Mouse (Mus musculus) cerebellum, adult 9-10 months (tissue): ENCODE measurements around the gene Dnah8.
A peak's percentile ranks its signal among the peaks of the same experiment; 100 is the strongest.

ENCODE experiments used
- DNase-seq: peaks from one replicate; pipeline ENCODE4 v3.0.0; 2022

Gene Dnah8

DNA sequence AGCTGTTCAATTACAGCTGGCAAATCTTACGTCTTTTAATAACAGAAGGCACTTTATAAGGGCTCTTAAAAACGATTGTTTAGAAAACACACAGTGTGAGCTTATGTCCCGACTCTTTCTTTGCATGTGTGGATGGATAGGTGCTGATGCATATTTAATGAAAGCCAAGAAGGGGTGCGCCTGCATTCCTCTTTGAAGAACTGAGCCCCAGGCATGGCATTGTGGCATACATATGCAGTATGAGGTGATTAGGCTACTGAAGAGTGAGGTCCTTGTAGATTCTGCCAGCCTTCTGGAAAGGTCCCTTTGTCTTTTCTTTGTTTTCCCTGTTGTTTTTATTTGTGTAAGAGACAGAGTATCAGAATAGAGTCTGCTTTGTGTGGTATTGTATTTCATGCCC, 48.4 kb downstream of the Dnah8 start:
- no peak for DNase-seq

DNA sequence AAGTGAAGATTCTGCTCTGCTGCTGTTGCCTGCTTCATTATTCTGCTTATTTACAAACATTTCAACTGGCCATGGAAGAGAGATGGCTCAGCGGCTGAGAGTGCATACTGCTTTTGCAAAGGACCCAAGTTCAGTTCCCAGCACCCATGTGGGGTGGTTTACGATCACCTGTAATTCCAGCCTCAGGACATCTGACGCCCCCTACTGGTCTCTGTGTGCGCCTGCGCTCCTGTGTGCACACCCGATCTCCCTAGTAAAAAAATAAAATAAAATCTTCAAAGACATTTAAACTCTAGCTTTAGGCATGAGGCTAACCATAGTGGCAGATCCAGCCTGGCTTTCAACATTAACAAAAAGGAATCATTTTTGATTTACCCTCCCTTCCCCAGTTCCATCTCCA, 48.9 kb downstream of the Dnah8 start:
- DNase-seq: no peak

DNA sequence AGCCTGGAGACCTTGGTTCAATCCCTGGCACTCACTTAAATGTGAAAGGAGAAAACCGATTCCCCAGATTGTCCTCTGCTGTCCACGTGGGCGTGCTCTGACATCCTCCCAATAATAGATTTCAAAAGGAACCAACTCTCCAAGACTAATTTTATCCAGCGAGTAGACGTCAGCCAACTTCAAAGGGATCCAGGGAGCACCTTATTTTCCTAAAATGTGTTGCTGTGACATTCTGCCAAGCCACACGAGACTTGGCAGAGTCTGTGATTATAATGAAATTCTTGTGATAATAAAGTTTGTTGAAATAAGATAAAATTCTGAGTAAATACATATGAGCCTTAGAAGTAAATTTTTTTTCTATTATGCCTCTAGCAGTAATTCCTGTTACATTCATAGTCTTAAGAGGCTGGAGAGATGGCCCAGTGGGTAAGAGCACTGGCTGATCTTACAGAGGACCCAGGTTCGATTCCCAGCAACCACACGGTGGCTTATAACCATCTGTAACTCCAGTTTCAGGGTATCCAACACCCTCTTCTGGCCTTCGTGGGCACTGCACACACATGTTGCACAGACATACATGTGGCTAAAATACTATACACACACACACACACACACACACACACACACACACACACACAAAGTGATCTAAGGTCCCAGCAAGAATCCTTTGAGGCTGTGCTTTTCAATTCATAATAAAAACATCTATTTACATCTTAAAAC, 51.0 kb downstream of the Dnah8 start:
- no peak for DNase-seq

DNA sequence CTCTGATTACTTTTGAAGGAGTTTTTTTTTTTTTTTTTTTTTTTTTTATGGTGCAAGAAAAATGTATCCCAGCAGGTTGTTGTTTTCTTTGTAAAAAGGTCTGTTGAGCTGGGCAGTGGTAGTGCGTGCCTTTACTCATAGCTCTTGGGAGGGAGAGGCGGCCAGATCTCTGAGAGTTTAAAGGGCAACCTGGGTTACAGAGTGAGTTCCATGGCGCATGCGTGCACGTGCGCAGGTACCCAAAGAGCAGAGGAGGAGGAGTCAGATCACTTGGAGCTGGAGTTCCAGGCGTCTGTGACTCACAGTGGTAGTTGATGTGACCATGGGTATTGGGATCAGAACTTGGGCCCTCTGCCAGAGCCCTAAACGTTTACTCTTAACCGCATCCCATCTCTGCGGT, 54.4 kb downstream of the Dnah8 start:
- no peak for DNase-seq

DNA sequence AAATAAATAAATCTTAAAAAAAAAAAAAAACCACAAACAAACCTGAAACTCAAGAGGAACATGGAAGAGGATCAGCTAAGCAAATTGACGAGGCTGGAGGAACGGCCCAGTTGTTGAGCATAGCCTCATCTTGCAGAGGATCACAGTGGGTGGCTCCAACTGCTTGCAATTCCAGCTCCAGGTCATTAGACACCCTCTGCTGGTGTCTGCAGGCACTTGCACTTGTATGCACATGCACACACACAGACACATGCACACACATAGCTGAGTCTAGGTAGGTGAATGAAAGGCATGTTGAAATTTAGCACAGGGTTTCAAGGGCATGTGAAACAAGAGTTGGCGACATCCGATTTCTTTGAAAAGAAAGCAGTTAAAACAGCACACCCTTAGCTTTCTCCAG, 55.5 kb downstream of the Dnah8 start:
- no peak for DNase-seq

DNA sequence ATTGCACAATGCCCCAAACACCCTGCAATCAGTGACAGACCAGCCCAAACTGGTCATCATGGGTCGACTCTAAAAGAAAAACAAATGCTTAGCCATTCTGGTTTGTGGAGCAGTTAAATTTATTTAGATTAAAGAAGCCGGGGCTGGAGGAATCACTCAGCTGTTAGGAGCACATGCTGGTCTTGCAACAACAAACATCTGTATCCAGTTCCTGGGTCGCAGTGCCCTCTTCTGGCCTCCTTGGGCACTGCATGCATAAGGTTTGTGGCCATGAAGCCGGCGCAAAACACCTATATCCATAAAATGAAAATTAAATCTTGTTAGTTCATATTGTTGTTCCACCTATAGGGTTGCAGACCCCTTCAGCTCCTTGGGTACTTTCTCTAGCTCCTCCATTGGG, 57.5 kb downstream of the Dnah8 start:
- peak; percentile 8 for DNase-seq

DNA sequence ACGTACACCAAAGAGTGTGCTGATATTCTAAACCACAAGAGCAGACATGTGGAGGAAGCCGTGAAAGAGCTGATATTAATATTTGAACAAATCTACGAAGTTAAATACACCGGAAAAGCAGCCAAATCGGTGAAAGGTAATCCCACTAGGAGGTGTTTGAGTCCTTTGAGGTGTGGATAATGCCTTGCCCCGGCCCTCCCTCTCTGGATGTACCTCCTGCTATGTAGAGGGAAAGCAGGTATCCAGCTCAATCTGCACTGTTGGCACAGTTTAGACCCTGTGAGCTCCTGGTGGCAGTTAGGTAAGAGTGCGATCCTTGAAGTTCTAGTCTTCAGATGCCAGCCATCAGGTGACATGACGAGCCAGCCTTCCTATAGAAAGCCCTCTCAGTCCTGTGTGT, 66.0 kb downstream of the Dnah8 start:
- DNase-seq: peak; percentile 1

DNA sequence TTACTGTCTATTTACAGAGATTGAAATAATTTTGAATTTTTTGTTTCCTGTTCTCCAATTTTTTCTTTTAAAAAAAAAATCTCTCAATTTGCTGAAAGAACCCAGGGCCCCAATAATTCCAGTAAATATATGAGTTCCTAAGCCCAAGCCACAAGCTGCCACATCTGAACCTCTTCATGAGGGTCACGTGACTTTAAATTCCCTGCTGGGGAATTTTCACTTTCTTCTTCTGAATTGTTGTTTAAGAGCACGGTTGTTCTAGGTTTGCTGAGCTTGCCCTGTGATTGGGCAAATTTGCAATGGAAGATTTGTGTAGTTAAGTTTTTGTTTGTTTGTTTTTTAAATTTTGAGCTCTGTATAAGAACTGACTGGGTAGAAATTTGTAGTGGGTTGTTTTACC, 67.3 kb downstream of the Dnah8 start:
- DNase-seq: no peak

DNA sequence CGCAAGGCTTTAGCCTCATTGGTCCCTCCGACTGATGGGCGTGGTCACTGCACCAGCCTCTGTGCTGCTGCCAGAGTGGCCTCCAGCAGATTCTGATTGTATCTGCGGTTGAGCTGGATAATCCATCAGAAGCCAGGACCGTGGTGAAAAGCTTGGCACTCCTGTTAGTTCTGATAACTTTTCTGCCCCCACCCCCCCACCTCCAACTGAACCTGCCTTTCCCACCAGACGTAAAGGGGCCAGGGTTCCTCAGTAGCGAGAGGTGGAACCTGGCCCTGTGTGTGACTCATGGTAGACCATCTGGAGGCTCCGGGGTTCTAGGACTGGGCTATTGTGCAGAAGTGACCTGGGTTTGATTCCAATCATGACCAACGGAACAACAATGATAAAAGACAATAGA, 70.1 kb downstream of the Dnah8 start:
- no peak for DNase-seq

DNA sequence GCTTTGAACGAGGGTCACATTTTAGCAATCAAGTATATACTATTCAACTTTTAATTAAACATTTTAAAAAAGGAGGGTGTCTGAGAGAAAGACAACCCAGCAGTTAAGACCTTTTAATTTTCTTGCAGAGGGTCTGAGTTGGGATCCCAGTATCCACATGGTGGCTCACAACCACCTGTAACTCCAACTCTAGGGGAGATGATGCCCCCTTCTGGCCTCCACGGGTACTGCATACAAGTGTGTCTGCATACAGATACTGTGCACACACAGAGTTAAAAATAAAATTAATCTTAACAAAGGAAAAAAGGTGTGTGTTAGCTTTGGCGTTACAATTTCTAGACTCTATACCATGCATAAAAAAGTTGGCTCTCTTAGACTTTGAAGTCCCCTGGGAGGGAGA, 90.6 kb downstream of the Dnah8 start:
- DNase-seq: no peak

DNA sequence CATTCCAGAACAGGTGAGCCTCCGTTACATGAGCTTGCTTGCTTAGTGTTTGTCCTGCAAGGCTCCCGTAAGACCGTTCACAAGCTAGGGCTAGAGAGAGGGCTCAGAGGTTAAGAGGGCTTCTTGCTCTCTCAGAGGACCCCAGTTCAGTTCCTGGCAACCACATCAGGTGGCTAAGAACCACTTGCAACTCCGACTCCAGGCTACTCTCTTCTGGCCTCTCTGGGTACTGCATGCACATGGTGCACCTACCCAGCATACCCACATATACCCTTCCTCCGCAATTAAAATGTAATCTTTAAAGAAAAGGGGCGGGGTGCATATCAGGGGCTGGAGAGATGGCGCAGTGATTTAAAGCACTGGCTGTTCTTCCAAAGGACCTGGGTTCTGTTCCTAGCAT, 94.0 kb downstream of the Dnah8 start:
- no peak for DNase-seq

DNA sequence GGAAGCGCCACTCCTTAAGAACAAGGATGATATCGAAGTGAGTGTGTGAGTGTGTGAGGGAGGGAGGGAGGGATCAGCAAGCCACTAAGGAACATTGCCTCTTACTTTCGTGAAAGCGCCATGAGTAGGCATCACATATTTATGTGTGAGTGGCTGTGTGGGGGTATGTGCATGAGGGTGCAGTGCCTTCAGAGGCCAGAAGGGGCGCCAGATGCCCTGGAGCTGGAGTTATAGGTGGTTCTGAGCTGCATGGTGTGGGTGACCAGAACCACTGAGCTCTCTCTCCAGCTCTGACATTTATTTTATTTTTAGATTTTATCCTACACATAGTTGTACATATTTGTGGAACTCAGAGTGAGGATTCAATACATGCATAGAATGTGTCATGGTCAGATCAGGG, 94.9 kb downstream of the Dnah8 start:
- DNase-seq: no peak

DNA sequence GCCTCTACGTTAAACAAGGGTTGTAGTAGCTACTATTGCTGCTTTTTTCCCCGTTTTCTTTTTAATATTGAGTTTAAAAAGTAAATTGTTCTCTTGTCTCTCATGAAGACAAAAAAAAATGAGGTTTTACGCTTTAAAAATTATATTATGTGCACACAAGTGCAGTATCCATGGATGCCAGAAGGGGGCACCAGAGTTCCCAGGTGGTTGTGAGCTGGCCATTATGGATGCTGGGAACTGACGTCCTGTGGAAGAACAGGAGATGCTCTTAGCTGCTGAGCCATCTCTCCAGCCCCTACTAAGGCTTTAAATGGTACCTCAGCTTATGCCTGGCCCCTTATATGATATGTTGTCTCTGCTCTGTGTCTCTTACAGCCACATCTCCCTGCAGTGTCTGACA, 103.6 kb downstream of the Dnah8 start:
- DNase-seq: no peak

DNA sequence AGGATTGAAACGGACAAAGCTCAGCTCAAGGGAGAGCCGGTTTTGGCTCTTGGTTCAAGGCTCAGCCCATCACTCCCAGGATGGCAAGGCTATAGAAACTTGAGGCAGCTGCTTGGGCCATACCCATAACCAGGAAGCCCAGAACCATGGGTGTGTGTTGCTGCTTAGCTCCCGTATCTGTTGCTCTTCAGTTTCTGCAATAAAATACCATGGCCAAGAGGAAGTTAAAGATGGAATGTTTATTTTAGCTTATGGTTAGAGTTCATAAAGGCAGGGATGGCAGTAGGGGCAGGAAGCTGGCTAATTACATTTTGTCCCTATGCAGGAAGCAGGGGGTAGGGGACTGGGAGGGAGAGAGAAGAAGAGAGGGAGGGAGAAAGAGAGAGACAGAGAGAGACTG, 108.6 kb downstream of the Dnah8 start:
- DNase-seq: no peak

DNA sequence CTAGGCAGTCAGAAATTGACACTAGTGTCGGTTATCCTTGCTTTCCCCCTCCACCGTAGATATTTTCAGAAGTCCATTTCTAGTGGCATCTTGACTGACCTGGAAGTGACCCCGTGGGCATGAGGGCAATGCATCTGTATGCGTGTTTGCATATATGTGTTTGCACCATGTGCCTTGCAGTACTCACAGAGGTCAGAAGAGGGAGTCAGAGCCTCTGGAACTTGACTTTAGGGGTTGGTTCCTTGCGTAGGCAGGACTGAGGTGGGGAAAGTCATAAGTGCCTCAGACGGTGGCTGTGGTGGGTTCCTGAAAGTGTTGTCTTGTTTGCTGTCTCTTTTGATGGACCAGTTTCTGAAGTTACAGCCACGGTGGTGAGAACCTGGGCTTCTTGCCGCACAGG, 110.6 kb downstream of the Dnah8 start:
- no peak for DNase-seq

DNA sequence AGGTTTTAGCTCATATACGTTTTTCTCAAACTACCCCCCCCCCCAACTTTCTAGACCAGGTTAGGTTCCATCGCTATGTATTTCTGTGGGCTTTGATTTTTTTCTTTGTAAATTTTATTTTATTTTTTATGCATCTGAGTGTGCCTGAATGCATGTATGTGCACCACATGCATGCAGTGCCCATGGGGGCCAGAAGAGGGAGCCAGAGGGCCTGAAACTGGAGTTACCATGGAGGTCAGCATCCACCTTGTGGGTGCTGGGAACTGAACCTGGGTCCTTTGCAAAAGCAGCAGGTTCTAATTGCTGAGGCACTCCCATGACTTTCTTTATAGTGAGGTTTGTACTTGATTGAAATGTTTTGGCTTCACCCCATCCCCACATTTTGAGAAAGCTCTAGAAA, 111.3 kb downstream of the Dnah8 start:
- DNase-seq: no peak

DNA sequence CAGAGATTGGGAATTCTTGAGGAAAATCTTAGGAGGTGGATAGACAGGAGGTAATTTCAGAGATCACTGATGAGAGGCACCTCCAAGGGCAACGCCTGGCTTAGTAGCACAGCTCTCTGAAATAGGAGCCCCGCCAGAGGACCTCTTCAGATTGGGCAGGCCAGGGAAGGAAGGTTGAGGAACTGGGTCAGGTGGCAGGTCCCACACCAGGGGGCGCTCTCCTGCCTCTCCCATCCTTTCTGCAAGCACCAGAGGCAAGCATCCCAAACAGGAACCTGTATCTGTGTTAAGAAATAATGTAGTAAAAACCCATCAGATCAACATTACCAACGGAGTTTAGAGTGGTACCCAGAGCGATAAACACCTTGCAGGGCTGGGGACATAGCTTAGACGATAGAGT, 113.6 kb downstream of the Dnah8 start:
- DNase-seq: peak; percentile 32

DNA sequence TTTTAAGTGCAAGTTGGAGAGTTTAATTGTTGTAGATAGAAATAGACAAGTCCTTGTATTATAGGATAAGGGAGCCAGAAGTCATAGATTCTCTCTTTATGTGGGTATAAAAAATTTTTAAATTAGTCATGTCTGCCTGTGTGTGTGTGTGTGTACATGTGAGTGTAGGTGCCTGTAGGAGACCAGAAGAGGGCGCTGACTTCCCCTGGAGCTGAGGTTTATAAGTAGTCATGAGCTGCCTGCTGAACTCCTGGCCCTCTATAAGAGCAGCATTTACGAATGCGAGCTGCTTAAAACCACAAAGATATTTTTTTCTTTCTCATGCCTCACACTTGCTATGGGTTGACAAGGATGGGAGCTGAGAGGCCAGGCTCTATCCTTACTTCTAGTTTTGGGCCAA, 115.6 kb downstream of the Dnah8 start:
- no peak for DNase-seq

DNA sequence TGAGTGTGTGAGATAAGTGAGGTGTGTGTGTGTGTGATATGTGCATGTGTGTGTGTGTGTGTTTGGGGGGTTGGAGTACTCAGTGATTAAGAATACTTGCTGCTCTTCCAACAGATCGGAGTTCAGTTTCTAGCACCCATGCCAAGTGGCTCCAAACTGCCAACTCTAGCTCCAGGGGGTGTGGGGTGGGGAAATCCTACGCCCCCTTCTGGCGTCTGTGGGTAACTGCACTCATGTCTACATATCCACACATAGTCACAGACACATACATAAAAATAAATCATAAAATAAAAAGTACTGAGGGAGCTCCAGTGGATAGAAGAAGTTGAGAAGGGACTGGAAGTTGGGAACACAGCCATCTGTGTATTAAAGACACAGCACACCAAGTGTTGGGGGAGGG, 119.8 kb downstream of the Dnah8 start:
- DNase-seq: no peak

DNA sequence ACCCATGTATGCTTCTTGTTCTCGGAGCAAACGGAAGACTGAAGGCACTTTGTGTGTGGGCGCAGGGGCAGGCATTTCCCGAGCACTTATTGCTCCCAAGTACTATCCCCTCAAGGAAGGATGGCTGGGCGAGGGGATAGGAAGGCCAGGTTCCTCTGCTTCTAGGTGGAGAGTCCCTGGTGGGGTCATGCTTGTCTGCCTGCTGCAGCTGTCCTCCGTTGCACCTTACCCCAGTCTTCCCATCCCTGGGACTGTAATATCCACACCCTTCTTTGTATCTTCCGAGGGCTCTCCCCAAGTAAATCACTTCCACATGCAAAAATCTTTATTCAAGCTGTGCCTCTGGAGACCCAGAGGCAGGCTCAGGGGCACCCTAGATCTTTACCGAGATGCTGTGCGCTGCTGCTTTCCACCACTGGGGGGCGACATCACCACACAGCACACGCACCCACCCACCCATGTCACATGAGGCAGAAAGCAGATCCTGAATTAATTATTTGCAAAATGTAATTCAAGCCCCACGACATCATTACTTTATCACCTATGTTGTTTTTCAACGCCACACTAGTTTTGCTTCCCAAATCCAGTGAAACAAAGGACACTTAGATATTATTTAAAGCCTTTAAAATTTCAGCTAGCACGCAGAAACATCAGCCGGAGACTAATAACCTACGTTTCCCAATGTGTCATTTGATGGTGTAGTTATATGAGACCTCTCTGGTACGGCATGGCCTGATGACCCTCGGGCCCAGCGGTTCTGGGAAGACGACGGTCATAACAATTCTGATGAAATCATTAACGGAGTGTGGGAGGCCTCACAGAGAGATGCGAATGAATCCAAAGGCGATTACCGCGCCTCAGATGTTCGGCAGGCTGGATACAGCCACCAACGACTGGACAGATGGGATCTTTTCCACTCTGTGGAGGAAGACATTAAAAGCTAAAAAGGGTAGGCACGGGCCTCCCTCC, 122.2 kb downstream of the Dnah8 start:
- DNase-seq: peak; percentile 43

DNA sequence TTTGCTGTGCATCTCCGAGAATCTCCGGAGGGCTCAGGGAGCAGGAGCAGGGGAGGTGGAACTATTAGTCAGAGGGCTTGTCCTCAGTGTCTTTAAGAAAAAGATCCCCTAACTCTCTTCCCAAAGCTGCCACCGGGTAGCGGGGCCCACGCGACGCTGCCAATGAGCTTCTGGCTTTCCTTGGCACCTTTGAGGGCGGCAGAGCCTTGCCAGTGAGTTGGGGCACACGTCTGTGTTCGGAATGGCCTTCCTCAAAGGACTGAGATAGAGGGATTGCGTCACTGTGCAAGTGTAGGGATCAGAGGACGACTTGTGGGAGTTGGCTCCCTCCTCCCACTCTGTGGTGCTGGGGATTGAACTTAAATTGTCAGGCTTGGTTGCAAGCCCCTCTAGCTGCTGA, 125.2 kb downstream of the Dnah8 start:
- no peak for DNase-seq

DNA sequence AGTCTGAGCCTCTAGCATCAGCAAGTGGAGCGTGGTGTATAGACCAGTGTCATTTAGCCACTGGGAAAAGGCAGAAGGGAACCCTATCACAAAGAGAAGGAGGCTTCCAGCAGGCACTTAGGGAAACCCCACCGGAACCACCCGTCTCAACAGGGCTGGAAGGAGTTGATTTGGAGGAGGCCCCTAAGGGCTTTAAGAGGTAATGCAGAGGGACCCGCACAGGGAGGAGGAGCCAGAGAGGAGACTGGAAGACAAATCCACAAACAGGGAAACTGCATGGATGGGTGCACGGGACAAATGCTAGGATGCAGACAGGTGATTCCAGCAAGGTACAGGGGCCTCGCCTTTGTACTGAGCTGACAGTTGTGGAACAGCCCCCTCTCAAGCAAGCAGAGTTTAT, 126.1 kb downstream of the Dnah8 start:
- no peak for DNase-seq

DNA sequence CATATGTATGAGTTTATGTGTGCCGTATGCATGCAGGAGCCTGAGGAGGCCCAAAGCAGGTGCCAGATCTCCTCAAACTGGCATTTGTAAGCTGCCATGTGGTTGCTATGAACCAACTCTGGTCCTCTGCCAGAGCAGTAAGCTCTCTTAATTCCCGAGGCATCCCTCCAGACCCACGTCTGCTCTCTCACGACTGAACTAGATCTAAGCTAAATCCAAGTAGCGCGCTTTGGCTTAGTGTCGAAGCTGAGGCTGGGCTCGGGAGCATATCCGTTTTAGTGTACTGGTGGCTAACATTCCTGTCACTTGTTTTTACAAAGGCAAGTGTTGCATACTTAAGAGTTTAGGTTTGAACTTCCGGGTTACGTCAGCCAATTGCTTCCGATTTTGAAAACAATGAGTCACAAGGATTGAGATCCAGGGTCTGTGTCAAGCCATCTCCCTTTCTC, 128.2 kb downstream of the Dnah8 start:
- peak; percentile 15 for DNase-seq

DNA sequence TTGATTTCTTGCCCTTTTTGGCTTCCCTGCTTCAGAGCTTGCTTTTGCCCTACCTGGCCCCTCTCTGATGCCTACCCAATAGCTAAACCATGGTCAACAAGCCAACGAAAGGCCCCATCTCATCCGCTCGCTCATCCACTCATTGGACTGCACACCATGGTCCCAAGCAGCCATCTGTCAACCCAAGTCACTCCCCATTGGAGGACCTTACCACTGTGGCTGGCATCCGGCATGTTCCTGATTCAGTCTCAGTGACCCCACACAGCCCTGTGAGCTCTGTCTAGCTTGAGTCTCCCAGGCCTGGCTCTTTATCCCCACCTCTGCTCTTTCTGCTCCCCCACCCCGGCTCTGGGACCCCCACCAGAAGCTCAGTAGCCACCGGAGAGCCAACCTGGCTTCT, 129.0 kb downstream of the Dnah8 start:
- no peak for DNase-seq
